Mouse (Mus musculus) ES-E14 (cell line): Measurements from ENCODE around the gene Gm5426. TPM values are rescaled to one million over a fixed set of nuclear protein-coding genes. Genes with fewer than 3 reads are reported as not detected.

Source experiments
- DNase-seq: peaks from one replicate; pipeline ENCODE4 v3.0.0-alpha.2; 2013; ENCODE audit warnings: low read depth, low spot score
- H3K27ac ChIP-seq: 2 replicates; pipeline ENCODE4 v1.5.1; 2012; ENCODE audit warnings: low read depth, mild to moderate bottlenecking, low read length, moderate library complexity, mixed read lengths; ENCODE audit not compliant: poor library complexity, insufficient read depth, severe bottlenecking
- H3K36me3 ChIP-seq: 2 replicates; pipeline ENCODE4 v1.6.1; 2012; ENCODE audit warnings: mild to moderate bottlenecking, low read length, moderate library complexity, mixed read lengths; ENCODE audit not compliant: control insufficient read depth, poor library complexity, insufficient read depth, severe bottlenecking
- H3K4me1 ChIP-seq, 2 experiments: fragments of 150-350 bp in 1 of 2; sonication (generic) in 1 of 2; 2 replicates each; pipeline ENCODE4 v1.6.1; 2012; ENCODE audit warnings: low read length in 2 of 2, mild to moderate bottlenecking in 1 of 2, mixed read lengths in 1 of 2; ENCODE audit not compliant: control insufficient read depth in 2 of 2, insufficient read depth in 2 of 2, poor library complexity in 1 of 2
- H3K4me3 ChIP-seq, 2 experiments: fragments of 150-350 bp in 1 of 2; sonication (generic) in 1 of 2; 2 replicates each; pipeline ENCODE4 v1.5.1; 2012; ENCODE audit warnings: low read length in 2 of 2, low read depth in 1 of 2, mild to moderate bottlenecking in 1 of 2, mixed read lengths in 1 of 2; ENCODE audit not compliant: insufficient read depth in 1 of 2, poor library complexity in 1 of 2, severe bottlenecking in 1 of 2
- H3K9ac ChIP-seq: 2 replicates; pipeline ENCODE4 v1.6.1; 2012; ENCODE audit warnings: low read depth, mild to moderate bottlenecking, low read length, mixed read lengths; ENCODE audit not compliant: poor library complexity, insufficient read depth, severe bottlenecking
- H3K9me3 ChIP-seq: fragments of 150-350 bp; sonication (generic); 2 replicates; pipeline ENCODE4 v1.6.1; 2012; ENCODE audit warnings: low read depth, mild to moderate bottlenecking, low read length; ENCODE audit not compliant: control insufficient read depth, insufficient read depth
- CHD2 ChIP-seq: IDR thresholded peaks from 2 replicates; pipeline ENCODE4 v1.6.1; 2014; ENCODE audit warnings: mild to moderate bottlenecking, low read depth, low read length, inconsistent platforms
- HCFC1 ChIP-seq: IDR thresholded peaks from 2 replicates; pipeline ENCODE4 v1.6.1; 2012; ENCODE audit warnings: low read length, inconsistent platforms, borderline replicate concordance; ENCODE audit not compliant: insufficient read depth
- MAFK ChIP-seq: IDR thresholded peaks from 2 replicates; pipeline ENCODE4 v1.6.1; 2014; ENCODE audit warnings: mild to moderate bottlenecking, low read depth, low read length, inconsistent platforms; ENCODE audit not compliant: insufficient read depth
- ZC3H11A ChIP-seq: IDR thresholded peaks from 2 replicates; pipeline ENCODE4 v1.6.1; 2012; ENCODE audit warnings: low read depth, mild to moderate bottlenecking, inconsistent platforms, low read length, borderline replicate concordance
- ZNF384 ChIP-seq: IDR thresholded peaks from 2 replicates; pipeline ENCODE4 v1.6.1; 2012; ENCODE audit warnings: low read depth, low read length, inconsistent platforms
- in situ Hi-C, 2 experiments: fragments of 600-800 bp; cut with MboI; formaldehyde crosslinking; loops; one replicate each; pipeline ENCODE4 v1.15.1; 2025; ENCODE audit warnings: low sequenced_read_pairs in 2 of 2, inconsistent platforms in 1 of 2; ENCODE audit not compliant: unreplicated experiment in 2 of 2
- total RNA-seq: library from RNA; depleted of rRNA; stranded (reverse); fragments of 300-350 nt; gene quantifications from 2 replicates; pipeline ENCODE4 v1.2.3, GENCODE M21; 2012; rRNA removed

Gm5426 gene
- total RNA-seq, 1 experiment, result not detected

GRCm38 (mm10) chr10:96181883-96182628, 45.7 kb downstream of the Gm5426 start:
- TF ChIP-seq CHD2, result no peak
- no peak for TF ChIP-seq ZNF384
- TF ChIP-seq HCFC1, result no peak
- no peak overlapping the region for H3K27ac ChIP-seq
- DNase-seq, result no peak
- in situ Hi-C loops, result no loop called here
- no peaks in the 10 kb centered on the region for H3K9me3 ChIP-seq
- H3K36me3 ChIP-seq, result no peaks in the 10 kb centered on the region
- H3K4me3 ChIP-seq, result no peak overlapping the region
- H3K9ac ChIP-seq, result no peak overlapping the region
- H3K4me1 ChIP-seq, result no peaks in the 10 kb centered on the region

- Histone ChIP-seq H3K4me3 (no peak overlapping the region), H3K4me1 (no peaks in the 10 kb centered on the region), H3K27ac (no peak overlapping the region), H3K36me3 (no peaks in the 10 kb centered on the region), H3K9ac (no peak overlapping the region), H3K9me3 (no peaks in the 10 kb centered on the region)
- no peak for DNase-seq
- TF ChIP-seq CHD2, result no peak
- no peak for TF ChIP-seq HCFC1
- no peak for TF ChIP-seq ZNF384
- no peak for TF ChIP-seq ZC3H11A
- no peak for TF ChIP-seq MAFK
- in situ Hi-C loops, result no loop called here
Observed at GRCm38 (mm10) chr10:96185026-96185425, 48.6 kb downstream of the Gm5426 start.

- Histone ChIP-seq H3K9me3 (no peaks in the 10 kb centered on the region), H3K27ac (no peak overlapping the region), H3K4me1 (no peaks in the 10 kb centered on the region), H3K9ac (no peak overlapping the region), H3K4me3 (no peak overlapping the region), H3K36me3 (no peaks in the 10 kb centered on the region)
- in situ Hi-C loops, result no loop called here
- no peak for DNase-seq
- TF ChIP-seq ZNF384, result no peak
- no peak for TF ChIP-seq HCFC1
- no peak for TF ChIP-seq CHD2
- TF ChIP-seq MAFK, result no peak
- TF ChIP-seq ZC3H11A, result no peak
Observed at GRCm38 (mm10) chr10:96185601-96186000, 49.2 kb downstream of the Gm5426 start.

Other genes with a start within 250 kb of the Gm5426 start
- 12.4 TPM in 2 replicates for gene Eea1, start 196.0 kb upstream of the Gm5426 start, total RNA-seq